Mouse (Mus musculus) adipocyte (in vitro differentiated cells): ENCODE results near the gene Gm38655.
"Not testable (repeated sequence)": the region's sequence is repeated elsewhere in the genome, so short reads cannot be mapped to it uniquely, and the experiment has no call there.

ENCODE experiments used
- DNase-seq: peaks from one replicate; pipeline ENCODE4 v3.0.0-alpha.2; 2016; ENCODE audit warnings: low spot score

The Gm38655 gene

DNA sequence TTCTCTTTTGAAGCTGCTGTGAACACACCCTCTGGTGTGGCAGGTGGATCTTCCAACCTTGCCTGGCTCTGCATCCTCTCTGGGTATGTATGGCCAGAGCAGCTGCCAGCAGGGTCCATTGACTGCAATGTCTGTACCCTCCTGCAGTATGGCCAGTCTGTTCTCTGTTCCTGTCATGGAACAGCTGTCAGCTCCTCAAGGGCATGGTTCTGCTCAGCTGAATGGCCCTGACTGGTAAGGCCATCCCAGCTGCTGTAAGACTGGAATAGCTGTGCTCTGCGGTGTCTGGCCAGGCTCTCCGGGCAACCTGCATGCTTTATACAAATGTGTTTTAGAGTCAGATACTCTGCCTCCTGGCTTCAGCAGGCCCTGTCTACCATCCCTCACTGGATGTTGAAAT, 5.6 kb downstream of the Gm38655 start:
- no peak for DNase-seq

GRCm38 (mm10) chr17:25165970-25166671, 9.2 kb downstream of the Gm38655 start:
- DNase-seq, result no peak

GRCm38 (mm10) chr17:25164770-25165169, 10.5 kb downstream of the Gm38655 start:
- no peak for DNase-seq

GRCm38 (mm10) chr17:25163387-25163786, 11.9 kb downstream of the Gm38655 start:
- no peak for DNase-seq

- no peak for DNase-seq
Observed at GRCm38 (mm10) chr17:25162161-25162560, 13.1 kb downstream of the Gm38655 start, which contains the start of gene Ccdc154. TSS of gene Ccdc154 (plus strand) at chr17:25162461.

GRCm38 (mm10) chr17:25139960-25140359, 35.3 kb downstream of the Gm38655 start:
- DNase-seq, result no peak

DNA sequence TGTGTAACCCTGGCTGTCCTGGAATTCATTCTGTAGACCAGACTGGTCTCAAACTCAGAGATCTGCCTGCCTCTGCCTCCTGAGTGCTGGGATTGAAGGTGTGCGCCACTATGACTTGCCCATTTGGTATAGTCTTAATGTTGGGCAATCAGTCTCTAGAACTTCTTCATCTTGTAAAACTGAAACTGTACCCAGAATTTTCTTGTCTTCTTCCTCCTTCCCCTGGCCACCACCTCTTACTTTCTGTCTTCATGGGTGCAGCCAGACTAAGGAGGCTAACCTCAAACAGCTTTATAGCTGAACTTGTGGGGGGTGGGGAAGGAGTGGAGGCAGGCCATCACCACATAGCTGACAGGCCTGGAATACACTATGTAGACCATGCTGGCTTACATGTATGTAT, 36.5 kb downstream of the Gm38655 start:
- DNase-seq, result no peak

- DNase-seq, result no peak
Observed at GRCm38 (mm10) chr17:25135622-25136021, 39.6 kb downstream of the Gm38655 start.

DNA sequence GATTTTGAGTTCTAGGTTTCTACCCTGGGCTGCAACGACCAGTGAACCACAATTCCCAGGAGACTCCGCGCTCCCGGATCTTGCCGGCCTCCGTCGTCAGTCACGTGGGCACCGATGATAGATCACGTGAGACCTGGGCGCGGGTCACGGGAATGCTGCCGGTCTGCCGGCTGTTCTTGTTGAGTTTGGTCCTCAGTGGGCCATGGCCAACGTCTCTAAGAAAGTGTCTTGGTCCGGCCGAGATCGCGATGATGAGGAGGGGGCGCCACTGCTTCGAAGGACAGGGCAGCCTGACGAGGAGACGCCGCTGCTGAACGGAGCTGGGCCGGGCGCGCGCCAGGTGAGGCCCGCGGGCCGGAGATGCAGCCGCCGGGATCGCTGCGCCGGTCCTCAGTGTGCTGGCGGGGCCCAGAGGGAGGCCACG, 42.0 kb downstream of the Gm38655 start, which contains the start of gene Clcn7:
Gene Clcn7, plus strand, starts transcription at position 117 of the 424 bp plus-strand sequence.
- peak; percentile 97 for DNase-seq

DNA sequence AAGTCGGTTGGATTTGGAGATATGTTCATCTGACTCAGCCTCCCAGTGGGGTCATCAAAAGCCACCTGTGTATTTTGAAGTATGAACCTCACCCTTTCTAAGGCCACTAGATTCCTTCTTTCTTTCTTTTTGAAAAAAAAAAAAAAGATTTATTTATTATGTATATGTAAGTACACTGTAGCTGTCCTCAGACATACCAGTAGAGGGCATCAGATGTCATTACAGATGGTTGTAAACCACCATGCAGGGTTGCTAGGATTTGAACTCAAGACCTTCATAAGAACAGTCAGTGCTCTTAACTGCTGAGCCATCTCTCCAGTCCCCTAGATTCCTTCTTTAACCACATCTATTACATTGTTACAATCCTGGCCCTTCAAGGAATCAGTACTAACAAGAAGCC, 45.2 kb downstream of the Gm38655 start:
- DNase-seq, result no peak

DNA sequence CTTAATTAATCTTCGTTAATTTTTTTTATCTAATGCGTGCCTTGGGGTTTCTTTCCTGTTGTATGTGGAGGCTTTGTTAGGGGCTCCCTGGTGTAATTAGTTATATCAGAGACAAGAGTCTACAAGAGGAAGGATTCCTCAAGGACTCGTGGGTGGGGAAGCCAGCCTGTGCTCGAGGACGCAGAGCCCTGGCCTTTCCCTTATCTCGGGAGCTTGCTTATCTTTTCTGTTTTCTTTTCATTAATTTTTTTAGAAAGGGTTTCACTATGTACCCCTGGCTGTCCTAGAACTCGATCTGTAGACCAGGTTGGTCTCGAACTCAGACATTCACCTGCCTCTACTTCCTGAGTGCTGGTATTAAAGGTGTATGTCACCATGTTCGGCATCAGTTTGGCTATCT, 47.6 kb downstream of the Gm38655 start:
- no peak for DNase-seq

DNA sequence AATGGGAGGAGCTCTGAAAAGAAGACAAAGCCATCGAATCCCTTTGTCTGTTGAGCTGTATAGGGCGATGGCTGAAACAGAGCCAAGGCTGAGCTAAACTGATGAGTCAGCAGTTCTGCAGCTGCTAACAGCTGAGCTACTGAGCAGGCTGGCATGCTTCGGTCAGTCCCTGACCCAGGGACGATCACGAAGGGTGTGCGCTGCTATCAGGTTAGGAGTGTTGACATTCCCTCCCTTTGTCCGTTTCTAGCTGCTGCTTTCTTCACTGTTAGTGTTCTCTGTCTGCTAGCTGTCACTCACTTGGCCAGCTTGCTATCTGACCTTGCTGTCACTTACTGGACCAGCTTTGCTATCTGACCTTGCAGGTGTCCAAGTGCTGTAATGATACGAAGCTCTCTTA, 48.2 kb downstream of the Gm38655 start:
- DNase-seq, result peak; percentile 47

- DNase-seq, result not testable (repeated sequence)
Observed at GRCm38 (mm10) chr17:25125442-25126060, 49.7 kb downstream of the Gm38655 start.

DNA sequence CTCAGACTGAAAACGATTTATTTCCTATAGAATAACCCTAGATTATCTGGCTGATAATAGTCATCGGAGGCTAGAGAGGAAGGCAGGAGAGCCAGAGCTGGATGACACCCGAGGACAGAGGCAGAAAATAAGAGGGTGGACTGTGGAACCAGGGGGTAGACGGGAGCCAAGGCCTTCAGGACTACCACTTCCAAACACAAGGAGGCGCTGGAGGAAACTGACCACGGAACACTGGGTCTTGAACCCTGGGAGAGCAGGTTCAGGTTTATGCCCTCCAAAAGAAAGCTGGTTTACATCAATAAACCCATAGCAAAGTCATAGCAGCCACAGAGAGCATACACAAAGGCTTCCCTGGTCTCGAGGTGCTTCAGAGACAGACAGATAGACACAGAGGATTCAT, 51.3 kb downstream of the Gm38655 start:
- DNase-seq, result no peak
